Mouse (Mus musculus) kidney, postnatal 36 days (tissue): Measurements from ENCODE around the gene Smarcd1.

ENCODE experiments used
- DNase-seq, 2 experiments: peaks; one replicate each; pipeline ENCODE4 v3.0.0; 2021 to 2022; ENCODE audit warnings: mixed read lengths in 2 of 2

The Smarcd1 gene

DNA sequence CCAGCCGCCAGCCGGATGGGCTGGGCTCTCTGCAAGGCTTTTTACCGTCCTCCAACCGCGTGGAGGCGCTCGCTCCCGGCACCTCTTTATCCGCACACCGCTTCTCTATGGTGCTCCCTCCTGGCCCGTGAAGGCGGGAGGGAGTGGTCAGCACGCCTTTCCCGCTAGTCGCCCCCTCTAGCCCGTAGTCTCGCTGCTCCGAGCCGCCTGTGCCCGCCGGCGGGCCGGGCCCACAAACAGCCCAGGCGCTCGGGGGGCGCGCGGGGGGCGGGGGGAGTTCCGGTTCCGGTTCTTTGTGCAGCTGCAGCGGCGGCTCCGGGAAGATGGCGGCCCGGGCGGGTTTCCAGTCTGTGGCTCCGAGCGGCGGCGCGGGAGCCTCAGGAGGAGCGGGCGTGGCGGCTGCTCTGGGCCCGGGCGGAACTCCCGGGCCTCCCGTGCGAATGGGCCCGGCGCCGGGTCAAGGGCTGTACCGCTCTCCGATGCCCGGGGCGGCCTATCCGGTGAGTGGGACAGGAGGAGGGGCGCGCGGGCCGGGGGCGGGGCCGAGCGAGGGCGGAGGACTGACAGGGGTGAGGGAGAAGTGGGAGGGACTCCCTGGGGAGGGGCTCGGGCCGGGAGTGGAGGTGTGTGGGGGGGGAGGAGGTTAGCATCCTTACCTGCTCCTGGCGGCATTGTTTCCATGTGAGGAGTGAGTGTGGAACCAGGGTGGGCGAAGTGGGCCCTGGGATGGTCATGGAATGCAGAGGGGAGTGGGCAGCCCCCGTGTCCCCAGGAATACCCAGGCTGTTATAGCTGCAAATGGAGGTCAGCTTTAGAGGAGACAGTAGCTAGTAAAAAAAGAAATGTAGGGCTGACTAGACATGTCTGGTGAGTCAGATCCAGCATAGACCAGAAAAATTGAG is at the start of gene Smarcd1:
Gene Smarcd1 (plus strand): TSS at position 131 of the 902 bp plus-strand sequence.
- peak; percentile 94 to 98 for DNase-seq

DNA sequence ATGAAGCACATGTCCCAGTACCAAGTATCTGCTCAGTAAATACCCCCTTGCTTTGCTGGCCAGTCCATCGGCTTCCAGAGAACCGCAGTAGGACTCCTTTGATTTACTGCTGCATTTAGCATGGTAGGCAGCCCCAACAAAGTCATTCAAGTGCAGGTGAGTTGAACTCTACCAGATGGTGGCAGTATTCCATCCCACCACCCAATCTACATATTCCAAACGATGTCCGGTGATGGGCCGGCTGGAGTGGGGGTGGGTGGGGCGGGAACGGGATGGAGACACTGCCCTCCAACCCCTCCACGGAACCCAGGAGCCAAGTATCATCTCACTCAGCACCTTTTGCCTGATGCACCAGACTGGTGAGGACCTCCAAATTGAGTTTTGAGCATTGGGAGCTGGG is 48.6 kb upstream of the Smarcd1 start:
- DNase-seq = peak in 1 of 2 experiments; percentile 31

DNA sequence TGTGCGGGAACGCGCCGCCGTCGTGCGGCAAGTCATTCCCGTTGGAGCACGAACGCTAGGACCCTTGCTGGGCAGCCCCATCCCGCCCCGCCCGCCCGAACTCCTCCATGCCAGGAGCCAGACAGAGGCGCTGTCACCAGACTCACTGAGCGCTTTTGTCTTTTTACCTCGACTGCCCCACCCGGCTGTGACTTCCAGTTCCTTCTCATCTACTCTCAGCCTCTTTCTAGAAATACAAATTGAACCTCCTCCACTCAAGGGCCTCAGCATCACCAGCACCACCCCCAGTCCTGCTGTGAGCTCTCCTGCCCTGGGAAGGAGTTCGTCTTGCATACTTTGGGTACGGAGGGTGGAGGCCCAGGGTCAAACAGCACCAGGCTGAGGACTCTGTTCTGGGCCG is 48.1 kb upstream of the Smarcd1 start:
- no peak for DNase-seq

DNA sequence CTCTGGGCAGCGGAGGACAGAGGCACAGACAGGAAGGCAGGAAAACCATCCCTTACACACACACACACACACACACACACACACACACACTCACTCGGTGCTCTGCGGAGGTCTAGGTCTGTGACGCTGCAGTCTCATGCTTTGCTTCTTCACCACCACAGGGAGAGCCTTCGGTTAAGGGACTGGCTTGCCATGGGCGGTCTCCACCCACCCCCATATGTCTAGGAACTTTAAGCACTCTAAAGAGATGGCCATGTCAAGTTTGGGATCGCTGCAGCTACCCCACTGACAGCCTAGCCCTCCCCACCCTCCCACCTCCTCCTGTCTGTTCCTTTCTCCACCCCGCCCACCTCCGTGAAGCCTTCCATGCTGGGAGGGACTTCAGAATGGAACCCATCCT is 46.0 kb upstream of the Smarcd1 start:
- DNase-seq = no peak

DNA sequence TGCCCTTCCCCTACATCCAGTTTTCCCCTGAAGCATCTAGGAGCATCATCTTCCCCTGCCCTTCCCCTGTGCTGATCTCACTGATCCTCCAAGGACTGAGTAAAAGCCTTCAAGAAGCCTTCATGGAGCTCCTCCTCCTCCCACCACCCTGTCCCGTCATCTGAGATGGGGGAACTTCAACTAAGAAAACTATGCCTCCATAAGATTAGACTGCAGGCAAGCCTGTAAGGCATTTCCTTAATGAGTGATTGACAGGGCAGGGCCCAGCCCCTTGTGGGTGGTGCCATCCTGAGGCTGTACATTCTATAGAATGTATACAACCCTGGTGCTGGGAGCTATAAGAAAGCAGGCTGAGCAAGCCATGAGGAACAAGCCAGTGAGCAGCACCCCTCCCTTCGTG is 43.5 kb upstream of the Smarcd1 start:
- DNase-seq = no peak

DNA sequence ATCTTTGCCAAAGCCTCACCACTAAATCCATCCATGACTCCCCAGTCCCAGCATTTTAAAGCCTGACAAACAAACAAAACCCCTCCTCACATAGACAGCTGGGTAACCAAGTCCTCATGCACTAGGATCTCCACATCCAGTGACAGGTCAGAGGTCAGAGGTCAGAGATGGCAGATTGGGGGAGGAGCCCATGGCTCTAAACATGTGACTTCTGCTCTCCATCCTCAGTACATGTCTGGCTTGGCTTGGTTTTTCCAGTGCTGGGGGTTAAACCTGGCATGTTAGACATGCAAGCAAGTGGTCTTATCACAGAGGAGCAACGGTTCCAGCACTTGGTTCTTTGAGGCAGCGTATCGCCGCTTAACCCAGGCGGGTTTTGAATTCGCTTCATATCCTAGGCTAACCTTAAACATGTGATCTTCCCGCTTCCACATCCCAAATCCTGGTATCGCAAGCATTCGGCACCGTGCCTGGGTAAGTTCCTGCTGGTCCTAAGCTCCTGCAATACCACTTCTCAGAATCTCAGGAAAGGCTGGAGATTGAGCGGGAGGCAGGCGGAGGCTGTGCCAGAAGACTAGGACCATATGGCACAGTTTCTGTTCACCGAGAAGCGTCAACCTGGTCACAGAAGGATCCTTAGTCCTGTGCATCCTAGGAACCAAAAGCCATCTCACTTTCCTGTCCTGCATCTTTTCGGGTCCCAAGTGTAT is 40.7 kb upstream of the Smarcd1 start:
- no peak for DNase-seq

DNA sequence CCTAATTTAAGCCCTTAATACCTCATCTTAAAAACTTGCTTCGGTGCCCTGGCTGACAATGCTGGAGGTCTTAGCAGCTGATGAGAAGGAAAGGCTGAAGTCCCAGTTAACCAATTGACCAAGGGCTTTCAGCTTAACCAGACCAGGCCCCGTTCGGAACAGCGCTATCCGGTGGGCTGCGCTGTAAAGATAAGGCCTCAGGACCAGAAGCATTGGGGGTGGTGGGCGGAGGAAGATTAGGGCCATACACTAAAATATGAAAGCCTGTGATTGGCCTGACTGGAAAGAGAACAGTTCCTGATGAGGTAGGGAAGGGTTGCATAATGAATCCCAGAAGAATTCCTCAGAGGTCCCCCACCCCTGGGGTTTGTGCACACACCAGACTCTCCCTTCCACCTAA is 39.6 kb upstream of the Smarcd1 start:
- no peak for DNase-seq

DNA sequence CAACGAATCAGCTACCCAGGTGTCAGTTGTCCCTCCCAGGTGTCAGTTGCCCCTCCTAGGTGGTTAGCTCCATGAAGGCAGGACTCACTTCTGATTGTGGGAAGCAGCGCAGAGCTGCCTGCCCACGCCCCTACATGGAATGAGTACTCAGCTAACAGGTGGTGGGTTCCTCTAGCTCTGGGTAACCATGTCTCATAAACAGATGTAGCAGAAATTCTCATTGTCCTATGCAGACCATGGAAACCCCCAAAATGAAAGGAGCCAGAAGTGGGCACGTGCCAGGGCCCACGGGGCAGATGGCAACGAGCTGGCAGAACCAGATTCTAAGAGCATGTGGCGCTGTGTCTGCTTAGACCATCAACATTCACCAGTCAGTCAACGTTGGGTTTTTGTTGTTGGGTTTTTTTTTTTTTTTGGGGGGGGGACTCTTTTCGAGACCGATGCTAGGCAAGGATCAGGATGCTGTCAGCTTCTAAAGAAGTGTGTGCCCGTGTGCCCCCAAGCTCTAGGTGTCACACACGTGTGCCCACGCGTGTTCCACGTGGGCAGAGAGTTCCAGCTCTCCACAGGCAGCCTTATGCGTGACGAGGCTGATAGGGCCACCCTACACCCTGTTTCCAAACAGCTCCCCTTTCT is 37.8 kb upstream of the Smarcd1 start:
- DNase-seq = no peak

DNA sequence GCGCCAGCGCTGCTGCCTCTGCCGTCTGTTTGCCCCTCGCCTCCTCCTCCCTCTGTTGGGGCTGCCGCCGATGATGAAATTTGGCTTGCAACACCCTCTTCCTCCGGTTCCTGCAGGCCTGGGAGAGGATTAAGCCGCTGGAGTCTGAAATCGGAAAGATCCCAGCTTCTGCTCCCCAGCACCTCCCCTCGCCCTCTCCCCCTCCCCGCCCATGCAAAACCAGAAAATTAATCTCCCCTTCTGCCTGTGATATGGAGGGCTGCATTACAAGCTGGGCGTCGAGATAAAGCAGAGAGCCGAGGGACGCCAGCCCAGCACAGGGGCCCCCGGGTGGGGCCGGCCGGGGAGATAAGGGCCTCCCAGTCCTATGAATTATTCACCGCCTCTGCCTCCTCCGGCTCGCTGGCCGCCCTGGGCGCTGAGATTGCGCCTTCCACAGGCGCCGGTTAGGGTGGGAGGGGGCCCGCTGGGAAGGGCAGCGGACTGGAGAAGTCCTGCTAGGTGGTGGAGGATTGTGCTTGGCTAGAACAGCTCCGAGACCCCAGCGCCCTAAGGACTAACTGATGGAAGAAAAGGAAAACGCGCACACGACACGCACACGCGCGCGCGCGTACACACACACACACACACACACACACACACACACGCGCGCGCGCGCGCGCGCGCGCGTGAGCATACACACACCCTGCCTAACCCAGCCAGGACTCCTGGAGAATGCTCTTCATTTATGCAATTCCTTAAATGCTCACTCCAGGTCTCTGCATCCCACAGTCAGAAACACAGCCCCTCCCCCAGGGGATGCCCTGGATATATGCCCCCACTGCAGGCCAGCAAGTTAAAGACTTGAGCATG is 37.1 kb upstream of the Smarcd1 start:
- peak in 1 of 2 experiments; percentile 20 for DNase-seq

DNA sequence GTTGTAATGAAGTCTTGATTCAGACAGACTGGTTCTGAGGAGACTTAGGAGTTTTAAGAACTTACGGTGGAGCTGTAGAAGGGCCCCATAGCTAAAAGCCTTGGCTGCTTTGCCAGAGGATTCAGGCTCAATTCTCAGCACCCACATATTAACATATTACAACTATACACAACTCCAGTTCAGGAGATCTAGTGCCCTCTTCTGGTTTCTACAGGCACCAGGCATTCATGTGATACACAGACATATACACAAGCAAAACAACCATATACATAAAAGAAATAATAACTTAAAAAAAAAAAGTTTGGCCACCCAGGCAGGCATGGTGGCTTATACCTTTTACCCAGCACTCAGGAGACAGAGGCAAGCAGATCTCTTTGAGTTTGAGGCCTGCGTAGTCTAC is 34.4 kb upstream of the Smarcd1 start:
- no peak for DNase-seq

DNA sequence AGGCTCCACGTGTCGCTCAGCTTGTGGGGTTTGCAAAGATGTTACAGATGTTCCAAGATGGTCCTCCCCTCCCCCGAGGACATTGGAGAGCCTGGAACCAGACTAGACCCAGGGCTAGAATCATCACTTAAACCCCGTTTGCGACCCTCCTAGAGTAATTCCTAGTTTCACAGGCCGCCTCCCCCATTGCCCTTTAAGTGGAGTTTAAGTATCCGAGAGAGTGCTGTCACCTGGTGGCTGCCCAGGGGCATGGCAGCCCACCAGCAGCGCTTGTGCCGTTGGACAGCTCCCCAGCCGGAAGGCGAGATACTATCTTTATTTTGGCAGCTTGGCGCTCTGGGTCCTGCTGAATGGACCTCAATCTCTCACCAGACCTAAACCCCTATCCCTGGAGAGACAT is 33.0 kb upstream of the Smarcd1 start:
- DNase-seq = peak; percentile 77 to 88

DNA sequence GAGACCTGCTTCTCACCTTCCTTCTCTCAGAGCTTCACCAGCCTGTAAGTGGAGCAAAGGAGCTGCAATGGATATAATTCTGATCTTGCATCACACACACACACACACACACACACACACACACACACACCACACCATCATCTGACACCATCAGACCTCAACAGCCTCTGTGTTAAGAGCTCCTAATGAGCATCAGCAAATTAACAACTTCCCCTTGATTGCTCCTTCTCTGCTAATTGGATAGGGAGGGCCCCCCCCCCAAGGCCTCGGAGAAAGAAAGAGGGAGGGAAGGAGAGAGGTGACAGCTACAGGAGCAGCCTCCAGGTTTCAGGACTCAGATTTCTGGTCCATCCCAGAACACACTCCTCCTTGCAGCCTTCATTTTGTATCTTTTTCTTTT is 32.5 kb upstream of the Smarcd1 start:
- no peak for DNase-seq

DNA sequence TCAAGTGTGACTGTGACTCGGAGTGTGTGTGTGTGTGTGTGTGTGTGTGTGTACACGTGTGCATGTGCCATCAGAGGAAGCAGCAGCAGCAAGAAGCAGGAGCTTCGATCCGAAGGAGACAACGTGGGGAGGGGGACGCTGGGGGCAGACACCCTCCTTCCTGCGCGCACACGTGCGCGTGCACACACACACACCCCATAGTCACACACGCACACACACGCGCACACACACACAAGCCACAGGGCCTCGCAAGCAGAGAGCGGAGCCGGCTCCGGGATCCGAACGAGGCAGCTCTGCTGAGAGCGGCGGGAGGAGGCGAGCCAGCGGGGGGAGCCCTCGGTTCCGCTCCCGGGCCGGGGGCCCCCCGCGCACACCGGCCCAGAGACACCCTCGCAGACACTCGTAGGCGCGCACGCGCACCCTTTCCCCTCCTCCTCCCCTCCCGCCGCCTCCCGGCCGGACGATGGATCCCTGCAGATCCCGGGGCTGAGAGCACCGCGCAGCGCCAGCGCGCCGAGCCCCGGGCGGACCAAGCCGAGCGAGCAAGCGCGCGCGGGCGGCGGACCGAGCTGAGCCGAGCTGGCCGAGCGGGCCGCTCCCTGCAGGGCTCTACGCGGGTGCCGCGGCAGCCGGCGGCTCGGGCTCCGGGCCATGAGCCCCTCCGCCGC is 31.6 kb upstream of the Smarcd1 start, which contains the start of gene Asic1:
Gene Asic1 (plus strand): TSS at position 215 of the 668 bp plus-strand sequence.
- DNase-seq = peak; percentile 53 to 79

DNA sequence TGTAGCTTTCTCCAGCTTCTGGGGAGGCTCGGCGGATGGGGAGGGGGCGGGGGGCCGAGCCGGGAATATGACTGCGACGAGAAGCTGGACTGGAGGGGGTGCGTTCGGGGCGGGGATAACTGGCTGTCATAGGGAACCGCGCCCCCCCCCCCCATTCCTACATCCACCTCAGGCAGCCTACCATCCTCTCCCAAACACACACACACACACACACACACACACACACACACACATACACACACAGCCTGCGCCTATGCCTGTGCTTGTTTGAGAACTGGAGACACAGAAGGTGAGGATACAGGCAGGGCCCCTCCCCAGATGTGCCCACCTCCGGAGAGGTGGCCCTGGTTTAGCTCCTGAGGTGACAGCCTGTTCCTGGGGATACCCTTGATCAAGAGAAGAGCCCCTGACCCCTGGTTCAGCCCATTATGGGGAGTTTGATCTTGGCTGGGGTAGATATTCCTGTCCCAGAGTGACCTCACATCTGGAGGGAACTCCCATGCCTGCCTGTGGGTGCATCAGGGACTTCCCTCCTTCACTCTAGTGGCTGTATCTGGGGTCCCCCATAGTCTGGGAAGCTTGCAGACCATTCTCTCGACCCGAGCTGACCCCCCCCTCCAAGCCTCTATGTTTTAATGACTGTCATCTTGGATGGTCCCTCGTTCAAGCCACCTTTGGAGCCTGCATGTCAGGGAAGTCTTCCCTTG is 30.8 kb upstream of the Smarcd1 start:
- no peak for DNase-seq

DNA sequence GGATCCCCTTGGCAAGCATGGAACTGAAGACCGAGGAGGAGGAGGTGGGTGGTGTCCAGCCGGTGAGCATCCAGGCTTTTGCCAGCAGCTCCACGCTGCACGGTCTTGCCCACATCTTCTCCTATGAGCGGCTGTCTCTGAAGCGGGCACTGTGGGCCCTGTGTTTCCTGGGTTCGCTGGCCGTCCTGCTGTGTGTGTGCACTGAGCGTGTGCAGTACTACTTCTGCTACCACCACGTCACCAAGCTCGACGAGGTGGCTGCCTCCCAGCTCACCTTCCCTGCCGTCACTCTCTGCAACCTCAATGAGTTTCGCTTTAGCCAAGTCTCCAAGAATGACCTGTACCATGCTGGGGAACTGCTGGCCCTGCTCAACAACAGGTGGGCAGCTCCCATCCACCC is 30.1 kb upstream of the Smarcd1 start:
- no peak for DNase-seq

DNA sequence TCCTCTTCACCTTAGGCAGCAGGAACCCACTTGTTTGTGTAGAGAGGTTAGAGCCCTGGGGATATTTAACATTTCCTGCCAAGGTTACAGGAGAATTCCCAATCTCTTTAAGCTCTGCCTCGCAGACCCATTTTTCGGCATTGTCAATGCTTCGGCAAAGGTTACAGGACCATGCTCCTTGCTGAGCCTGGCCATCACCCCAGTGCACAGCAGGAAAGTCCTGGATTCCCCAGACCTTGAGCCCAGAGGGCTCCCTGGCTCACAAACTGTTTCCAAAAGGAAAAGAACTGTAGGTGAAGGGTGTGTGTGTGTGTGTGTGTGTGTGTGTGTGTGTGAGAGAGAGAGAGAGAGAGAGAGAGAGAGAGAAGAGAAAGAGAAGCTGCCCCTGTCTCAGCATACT is 27.1 kb upstream of the Smarcd1 start:
- DNase-seq = no peak

DNA sequence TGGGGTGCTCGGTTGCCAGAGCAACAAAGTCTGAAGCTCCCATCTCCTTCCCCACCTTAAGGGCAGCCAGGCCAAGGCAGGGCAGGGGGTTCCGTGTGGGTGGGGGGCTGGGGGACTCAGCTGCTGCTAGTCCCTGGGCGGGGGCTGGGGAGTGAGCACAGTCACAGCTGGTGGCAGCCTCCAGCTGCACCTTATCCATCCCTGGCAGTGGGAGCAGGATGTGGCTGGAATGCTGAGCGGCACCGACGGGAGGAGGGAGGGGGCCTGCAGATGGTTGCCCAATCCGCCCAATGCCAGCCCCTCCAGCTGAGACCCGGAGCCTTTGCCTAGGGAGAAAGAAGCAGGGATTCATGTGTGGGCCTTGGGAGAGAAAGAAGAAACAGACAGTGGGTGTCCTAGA is 24.8 kb upstream of the Smarcd1 start:
- no peak for DNase-seq

DNA sequence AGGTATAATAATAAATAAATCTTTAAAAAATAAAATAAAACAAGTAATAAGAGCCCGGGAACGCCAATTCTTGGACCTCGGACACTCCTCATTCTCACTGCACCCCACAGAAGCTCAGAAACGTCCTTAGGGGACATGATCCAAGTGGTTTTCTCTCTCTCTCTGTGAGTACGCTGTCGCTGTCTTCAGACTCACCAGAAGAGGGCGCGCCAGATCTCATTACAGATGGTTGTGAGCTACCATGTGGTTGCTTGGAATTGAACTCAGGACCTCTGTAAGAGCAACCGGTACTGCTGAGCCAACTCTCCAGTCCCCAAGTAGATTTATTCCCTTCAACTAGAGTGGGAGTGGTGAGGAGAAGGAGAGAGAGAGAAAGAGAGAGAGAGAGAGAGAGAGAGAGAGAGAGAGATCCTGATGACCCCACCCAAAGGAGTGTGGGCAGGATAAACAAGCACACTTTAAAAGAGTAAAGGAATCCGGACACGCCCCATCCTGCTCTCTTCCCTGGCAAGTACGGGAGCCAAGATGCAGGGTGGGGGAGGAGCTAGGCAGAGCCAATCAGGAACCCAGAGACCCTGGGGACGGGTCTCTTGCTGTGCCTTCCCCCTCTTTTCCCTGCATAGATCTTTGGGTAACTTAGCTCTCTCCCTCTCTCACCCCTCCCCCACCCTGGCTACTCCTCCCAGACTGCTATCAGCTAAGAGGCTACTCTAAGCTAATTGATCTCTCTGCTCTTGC is 23.7 kb upstream of the Smarcd1 start:
- peak in 1 of 2 experiments; percentile 68 for DNase-seq

DNA sequence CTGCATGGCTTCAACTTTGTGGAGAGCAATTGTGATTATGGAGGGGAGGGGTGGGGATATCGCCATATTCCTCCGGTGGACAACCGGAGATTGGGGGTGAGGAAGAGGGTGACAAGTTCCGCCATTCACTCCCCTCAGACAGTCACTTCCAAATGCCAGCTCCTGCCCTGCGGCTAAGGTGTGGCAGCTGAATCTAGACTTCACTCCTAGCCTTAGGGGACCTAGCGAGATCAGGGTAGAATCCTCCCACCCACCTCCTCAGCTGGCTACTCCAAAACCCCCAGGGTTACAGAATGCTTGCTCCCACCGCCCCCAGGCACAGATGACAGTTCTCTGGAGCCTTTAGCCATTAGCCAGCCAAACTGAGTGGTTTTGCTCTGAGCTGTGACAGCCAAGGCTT is 22.9 kb upstream of the Smarcd1 start:
- no peak for DNase-seq

DNA sequence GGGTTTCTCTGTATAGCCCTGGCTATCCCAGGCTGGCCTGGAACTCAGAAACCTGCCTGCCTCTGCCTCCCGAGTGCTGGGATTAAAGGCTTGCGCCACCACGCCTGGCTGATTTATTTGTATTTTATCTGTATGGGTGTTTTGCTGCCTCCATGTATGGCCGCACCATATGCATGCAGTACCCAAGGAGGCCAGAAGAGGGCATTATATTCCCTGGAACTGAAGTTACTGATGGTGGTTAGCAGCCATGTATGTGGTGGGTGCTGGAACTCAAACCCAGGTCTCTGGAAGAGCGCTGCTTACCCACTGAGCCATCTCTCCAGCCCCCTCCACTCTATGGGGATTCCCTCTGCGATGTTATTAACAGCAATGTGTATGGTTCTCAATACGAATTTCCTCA is 19.0 kb upstream of the Smarcd1 start:
- peak in 1 of 2 experiments; percentile 23 for DNase-seq

DNA sequence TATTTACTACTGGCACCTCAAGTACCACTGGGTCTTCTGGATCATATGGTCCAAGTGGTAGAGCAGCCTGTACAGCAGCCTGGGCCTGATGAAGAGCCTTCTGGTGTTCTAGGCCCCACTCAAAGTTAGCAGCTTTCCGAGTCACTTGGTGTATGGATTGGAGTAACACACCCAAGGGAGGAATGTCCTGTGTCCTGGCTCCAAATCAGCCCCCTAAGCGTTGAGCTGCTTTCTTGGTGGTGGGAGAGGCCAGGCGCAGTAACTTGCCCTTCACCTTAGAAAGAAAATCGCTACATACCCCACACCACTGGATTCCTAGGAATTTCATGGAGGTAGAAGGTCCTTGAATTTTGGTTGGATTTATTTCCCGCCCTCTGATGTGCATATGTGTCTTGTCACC is 17.8 kb upstream of the Smarcd1 start:
- no peak for DNase-seq
